Mouse (Mus musculus) bone marrow macrophage, adult 2 months (primary cell): Measurements from ENCODE around the gene Adcy3. TPM values are rescaled to one million over a fixed set of nuclear protein-coding genes. Genes with fewer than 3 reads are reported as not detected.
A peak's percentile ranks its signal among the peaks of the same experiment; 100 is the strongest.

ENCODE experiments used
- H3K27ac ChIP-seq: 2 replicates; pipeline ENCODE4 v1.5.1; 2012; ENCODE audit warnings: low read depth, low read length; ENCODE audit not compliant: insufficient read depth
- H3K4me1 ChIP-seq: 2 replicates; pipeline ENCODE4 v1.6.1; 2012; ENCODE audit warnings: low read length; ENCODE audit not compliant: control insufficient read depth, insufficient read depth
- H3K4me3 ChIP-seq: 2 replicates; pipeline ENCODE4 v1.5.1; 2012; ENCODE audit warnings: mild to moderate bottlenecking, low read length, moderate library complexity; ENCODE audit not compliant: insufficient read depth
- CTCF ChIP-seq: IDR thresholded peaks from 2 replicates; pipeline ENCODE4 v1.5.1; 2012; ENCODE audit warnings: low read depth, mild to moderate bottlenecking, low read length, moderate library complexity
- POLR2A ChIP-seq: IDR thresholded peaks from 2 replicates; pipeline ENCODE4 v1.6.1; 2012; ENCODE audit warnings: mild to moderate bottlenecking, low read depth, low read length, borderline replicate concordance
- polyA plus RNA-seq: library from polyadenylated mRNA; stranded (reverse); fragments of >200 nt; gene quantifications from 2 replicates; pipeline ENCODE4 v1.2.4, GENCODE M21; 2012; ENCODE audit not compliant: missing spikeins, insufficient read depth, insufficient read length

The Adcy3 gene
- polyA plus RNA-seq, 1 experiment: 5.5 TPM

GRCm38 (mm10) chr12:4157466-4157865 is 24.6 kb downstream of the Adcy3 start:
- Histone ChIP-seq H3K27ac (no peak overlapping the region), H3K4me3 (no peak overlapping the region), H3K4me1 (peaks cover 63% of the 10 kb centered on the region)
- TF ChIP-seq POLR2A (no peak), CTCF (no peak)

DNA sequence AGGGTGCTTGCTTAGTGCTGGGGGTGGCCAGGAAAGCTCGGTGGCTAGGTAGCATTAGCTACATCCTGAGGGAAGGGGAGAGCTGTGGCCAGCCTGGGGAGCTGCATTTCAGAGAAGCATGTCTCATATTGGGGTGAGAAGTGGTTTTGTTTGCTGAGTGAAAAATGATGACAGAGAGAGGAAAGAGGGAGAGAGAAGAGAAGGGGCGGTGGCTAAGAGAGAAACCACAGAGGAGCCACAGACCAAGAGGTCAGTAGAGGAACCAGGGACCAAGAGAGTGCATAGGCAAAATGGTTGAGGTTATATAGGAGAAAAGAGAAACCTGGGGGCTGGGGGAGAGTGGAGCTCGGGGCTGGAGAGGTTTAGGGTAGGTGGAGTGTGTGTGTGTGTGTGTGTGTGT is 25.3 kb downstream of the Adcy3 start:
- Histone ChIP-seq H3K4me1 (peaks cover 69% of the 10 kb centered on the region), H3K4me3 (no peak overlapping the region), H3K27ac (peak overlapping the region; percentile 46)
- TF ChIP-seq CTCF (no peak), POLR2A (no peak)

GRCm38 (mm10) chr12:4158868-4159632 is 26.1 kb downstream of the Adcy3 start:
- Histone ChIP-seq H3K4me3 (no peak overlapping the region), H3K4me1 (peaks cover 69% of the 10 kb centered on the region), H3K27ac (peak overlapping the region; percentile 4; the same call in 1 of the 2 replicates)
- TF ChIP-seq CTCF (no peak), POLR2A (no peak)

DNA sequence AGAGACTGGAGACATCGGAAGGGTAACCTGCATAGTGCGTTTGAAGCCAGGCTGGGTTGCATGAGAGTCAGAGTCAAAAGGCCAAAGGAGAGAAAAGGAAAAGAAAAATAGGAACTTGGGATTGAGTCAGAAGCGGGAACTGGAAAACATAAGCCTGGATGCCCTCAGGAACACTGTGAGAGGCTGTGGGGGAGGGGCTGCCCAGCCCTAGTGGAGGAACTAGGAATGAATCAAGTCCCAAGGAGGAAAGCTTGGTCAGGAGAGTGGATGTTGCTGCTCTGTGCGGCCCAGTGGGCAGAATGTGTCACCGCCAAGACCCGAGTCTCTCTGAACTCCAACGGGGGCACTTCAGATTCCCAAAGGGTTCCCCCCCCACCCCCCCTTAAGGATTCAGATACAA is 27.4 kb downstream of the Adcy3 start:
- H3K27ac ChIP-seq: peak overlapping the region; percentile 92
- H3K4me3 ChIP-seq: no peak overlapping the region
- TF ChIP-seq CTCF (no peak), POLR2A (no peak)
- peaks cover 67% of the 10 kb centered on the region for H3K4me1 ChIP-seq

GRCm38 (mm10) chr12:4162886-4163285 is 30.0 kb downstream of the Adcy3 start:
- Histone ChIP-seq H3K4me3 (no peak overlapping the region), H3K27ac (peak overlapping the region; percentile 22; the same call in 1 of the 2 replicates), H3K4me1 (peaks cover 76% of the 10 kb centered on the region)
- TF ChIP-seq CTCF (no peak), POLR2A (no peak)

GRCm38 (mm10) chr12:4166970-4167369 is 34.1 kb downstream of the Adcy3 start:
- no peak overlapping the region for H3K4me3 ChIP-seq
- TF ChIP-seq CTCF: no peak
- no peak for TF ChIP-seq POLR2A
- no peak overlapping the region for H3K27ac ChIP-seq
- H3K4me1 ChIP-seq: peaks cover 39% of the 10 kb centered on the region

DNA sequence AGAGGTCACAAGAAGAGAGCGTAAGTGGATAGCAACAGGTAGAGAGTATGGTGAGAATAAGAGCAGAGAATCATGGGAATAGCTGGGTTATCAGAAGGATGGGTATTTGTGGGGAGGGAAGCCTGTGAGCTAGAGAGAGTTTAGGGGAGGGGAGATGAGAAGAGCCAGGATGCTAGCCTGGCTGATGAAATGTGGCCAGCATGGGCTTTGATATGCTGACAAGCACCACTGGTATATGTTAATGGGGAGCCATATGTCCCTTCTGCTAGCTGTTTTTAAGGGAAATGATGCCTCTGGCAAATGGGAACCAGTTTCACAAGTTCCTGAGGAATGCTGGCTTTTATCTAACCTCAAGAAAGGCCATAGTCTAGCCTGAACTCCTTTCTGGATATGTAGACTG is 36.2 kb downstream of the Adcy3 start:
- TF ChIP-seq POLR2A (no peak), CTCF (no peak)
- H3K4me3 ChIP-seq: no peak overlapping the region
- H3K4me1 ChIP-seq: peaks cover 25% of the 10 kb centered on the region
- H3K27ac ChIP-seq: no peak overlapping the region

- H3K4me3 ChIP-seq: no peak overlapping the region
- peaks cover 24% of the 10 kb centered on the region for H3K4me1 ChIP-seq
- TF ChIP-seq POLR2A (no peak), CTCF (no peak)
- no peak overlapping the region for H3K27ac ChIP-seq
These were observed 36.7 kb downstream of the Adcy3 start for GRCm38 (mm10) chr12:4169622-4170021.

DNA sequence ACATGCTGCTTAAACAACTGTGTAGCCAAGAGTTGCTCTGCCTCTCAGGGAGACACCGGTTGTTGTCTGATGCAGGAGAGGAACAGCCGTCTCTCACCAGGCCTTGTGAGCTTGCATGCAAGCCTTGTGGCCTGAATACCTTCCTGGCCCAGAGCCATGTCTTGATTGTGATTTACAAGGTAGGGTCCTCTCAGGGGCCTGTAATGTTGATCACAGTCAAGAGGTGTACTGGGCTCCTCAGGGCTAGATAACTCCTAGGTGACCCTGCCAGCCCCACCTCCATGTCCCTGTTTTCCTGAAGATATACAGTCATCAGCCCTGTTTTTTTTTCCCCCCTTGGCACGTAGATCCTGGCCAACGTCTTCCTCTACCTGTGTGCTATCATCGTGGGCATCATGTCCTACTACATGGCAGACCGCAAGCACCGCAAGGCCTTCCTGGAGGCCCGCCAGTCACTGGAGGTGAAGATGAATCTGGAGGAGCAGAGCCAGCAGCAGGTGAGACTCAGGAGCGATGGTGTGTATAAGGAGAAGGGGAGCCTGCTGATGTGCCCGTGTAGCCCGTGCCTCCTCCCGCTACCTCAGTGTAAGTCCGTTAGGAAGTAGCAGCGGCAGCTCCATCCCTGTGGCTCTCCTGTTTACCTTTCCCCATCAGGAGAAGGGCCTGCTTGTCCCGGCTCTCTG is 40.3 kb downstream of the Adcy3 start:
- no peak overlapping the region for H3K4me3 ChIP-seq
- TF ChIP-seq POLR2A (no peak), CTCF (no peak)
- peaks cover 4% of the 10 kb centered on the region for H3K4me1 ChIP-seq
- H3K27ac ChIP-seq: no peak overlapping the region

DNA sequence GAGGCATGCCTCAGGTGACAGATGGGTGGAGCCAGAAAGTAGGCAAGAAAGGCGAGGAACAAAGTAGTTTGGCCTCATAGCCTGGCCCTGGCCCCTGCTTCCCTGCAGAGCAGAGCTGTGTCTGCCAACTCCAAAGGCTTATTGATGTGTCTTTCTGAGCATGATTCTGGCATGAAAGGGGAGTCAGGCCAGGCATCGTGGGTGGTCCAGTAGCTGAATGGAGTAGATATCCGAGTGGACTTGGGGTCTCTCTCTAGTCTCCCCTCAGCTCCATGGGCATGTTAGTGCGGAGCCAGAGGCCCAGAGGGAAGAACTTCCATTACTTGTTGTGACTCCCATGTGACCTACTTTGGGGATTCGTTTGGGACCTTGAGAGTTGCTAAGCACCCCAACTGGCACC is 45.9 kb downstream of the Adcy3 start:
- H3K27ac ChIP-seq: no peak overlapping the region
- H3K4me3 ChIP-seq: no peak overlapping the region
- no peak for TF ChIP-seq POLR2A
- no peak for TF ChIP-seq CTCF
- peaks cover 17% of the 10 kb centered on the region for H3K4me1 ChIP-seq
